Mouse (Mus musculus): ENCODE measurements at regions not wholly inside any gene's neighbourhood (a gene's known extent, or its start where the extent isn't known, plus 50 kb on each side); places are given as distances from the start of the nearest gene placed in this dataset.
A peak's percentile ranks its signal among the peaks of the same experiment; 100 is the strongest.

DNA sequence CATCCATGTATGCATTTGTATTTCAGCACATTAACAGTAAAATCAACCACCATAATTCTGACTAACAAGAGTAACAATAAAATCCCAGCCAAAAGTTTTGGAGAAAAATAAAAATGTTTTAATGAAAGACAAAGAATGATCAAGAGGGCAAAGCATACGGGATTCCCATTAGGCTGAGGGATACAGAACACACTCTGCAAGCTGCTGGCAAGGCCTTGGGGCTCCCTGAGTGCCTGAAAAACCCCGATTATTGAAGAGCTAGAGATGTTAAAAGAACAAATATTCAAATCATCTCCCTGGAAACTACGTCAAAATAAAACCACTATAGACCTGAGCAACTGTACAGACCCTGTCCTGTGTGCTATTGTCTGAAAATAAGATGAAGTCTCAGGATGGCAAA, 433.5 kb upstream of the B3galt2 start:
- 75% methylated on average over 3 of the region's 3 CpGs for WGBS
- no peak overlapping the region for H3K9ac ChIP-seq
- no peaks in the 10 kb centered on the region for H3K27me3 ChIP-seq (replicated peaks)
- H3K9me3 ChIP-seq: no peaks in the 10 kb centered on the region
- no peak overlapping the region for H3K4me2 ChIP-seq (replicated peaks)
- H3K4me1 ChIP-seq: no peaks in the 10 kb centered on the region
- no peak overlapping the region for H3K4me3 ChIP-seq
- ATAC-seq (ENCODE audit: low FRiP score, low read depth): no peak
- H3K27ac ChIP-seq: no peak overlapping the region
- H3K36me3 ChIP-seq: no peaks in the 10 kb centered on the region

DNA sequence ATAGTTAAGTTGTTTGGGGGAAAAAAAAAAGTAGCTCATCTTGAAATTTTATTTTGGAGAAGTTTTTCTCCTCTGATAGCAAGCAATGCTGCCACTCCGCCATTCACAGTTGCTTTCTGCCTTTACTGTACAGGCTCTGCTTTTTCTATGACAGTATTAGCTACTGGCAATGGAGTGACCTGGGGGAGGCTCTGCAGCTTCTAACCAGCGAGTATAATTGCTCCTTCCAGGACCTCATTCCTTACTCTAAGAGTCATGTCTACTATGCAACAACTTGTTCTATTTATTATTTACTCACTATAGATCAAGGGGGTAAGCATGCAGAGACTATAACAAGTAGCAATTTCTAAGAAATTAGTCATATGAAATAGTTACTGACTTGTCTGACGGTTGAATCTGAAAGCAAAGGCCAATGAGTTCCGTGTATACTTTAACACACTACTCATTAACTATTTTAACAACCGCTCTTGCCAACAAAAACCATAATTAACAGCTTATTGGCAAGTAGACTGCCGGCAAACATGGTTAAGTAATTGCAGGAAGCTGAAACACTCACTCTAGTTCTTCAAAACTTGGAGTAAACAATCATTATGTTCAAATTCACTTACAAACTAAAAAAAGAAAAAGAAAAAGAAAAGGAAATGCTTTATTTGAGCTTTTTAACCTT, 432.9 kb upstream of the B3galt2 start:
- Histone ChIP-seq H3K4me2 (replicated peaks) (no peak overlapping the region), H3K27ac (no peak overlapping the region), H3K9me3 (no peaks in the 10 kb centered on the region), H3K36me3 (no peaks in the 10 kb centered on the region), H3K27me3 (replicated peaks) (no peaks in the 10 kb centered on the region), H3K4me1 (no peaks in the 10 kb centered on the region), H3K9ac (no peak overlapping the region), H3K4me3 (no peak overlapping the region)
- WGBS: 84% methylated on average over 6 of the region's 6 CpGs
- ATAC-seq (ENCODE audit: low FRiP score, low read depth): no peak

DNA sequence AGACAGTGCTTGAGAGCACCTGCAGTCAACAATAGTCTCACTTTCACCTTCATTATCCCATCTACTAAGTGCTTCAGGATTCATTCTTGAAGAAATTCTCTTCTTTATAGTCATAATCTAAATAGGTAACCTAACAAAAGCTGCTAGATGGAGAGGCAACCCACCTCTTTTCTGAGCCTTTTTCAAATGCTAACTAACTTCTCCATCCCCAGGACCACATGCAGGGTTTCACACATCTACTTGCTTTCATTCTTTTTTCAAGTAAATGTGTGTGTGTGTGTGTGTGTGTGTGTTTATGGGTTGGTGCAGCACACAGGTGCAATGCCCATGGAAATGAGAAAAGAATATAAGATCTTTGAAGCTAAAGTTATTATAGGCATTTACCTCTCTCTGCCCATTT, 423.1 kb upstream of the B3galt2 start:
- Histone ChIP-seq H3K9ac (no peak overlapping the region), H3K27me3 (replicated peaks) (no peaks in the 10 kb centered on the region), H3K4me3 (no peak overlapping the region), H3K27ac (no peak overlapping the region), H3K4me2 (replicated peaks) (no peak overlapping the region), H3K9me3 (no peaks in the 10 kb centered on the region), H3K4me1 (no peaks in the 10 kb centered on the region), H3K36me3 (no peaks in the 10 kb centered on the region)
- no peak for ATAC-seq (ENCODE audit: low FRiP score, low read depth)

DNA sequence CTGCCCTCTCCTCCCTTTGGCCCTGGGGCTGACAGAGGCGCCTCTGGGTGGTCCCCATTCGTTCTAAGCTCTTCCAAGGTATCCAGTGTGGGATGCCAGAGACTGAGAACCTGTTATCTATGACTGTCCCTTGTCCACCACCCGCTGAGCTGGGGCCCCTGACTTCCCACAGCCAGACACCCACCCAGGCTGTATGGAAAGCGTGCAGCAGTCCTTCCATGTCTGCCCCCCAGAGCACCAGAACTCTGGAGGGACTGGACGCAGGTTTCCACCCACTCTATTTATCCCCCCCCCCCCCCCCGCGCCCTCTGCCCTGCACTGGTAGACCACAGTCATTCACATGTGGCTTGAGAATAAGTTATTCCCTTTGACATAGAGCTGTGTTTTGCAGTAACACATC, 408.5 kb upstream of the B3galt2 start:
- Histone ChIP-seq H3K27ac (no peak overlapping the region), H3K4me2 (replicated peaks) (no peak overlapping the region), H3K27me3 (replicated peaks) (no peaks in the 10 kb centered on the region), H3K9me3 (no peaks in the 10 kb centered on the region), H3K4me1 (no peaks in the 10 kb centered on the region), H3K9ac (no peak overlapping the region), H3K36me3 (no peaks in the 10 kb centered on the region), H3K4me3 (no peak overlapping the region)
- WGBS: 90% methylated on average over 7 of the region's 7 CpGs
- ATAC-seq (ENCODE audit: low FRiP score, low read depth): no peak

DNA sequence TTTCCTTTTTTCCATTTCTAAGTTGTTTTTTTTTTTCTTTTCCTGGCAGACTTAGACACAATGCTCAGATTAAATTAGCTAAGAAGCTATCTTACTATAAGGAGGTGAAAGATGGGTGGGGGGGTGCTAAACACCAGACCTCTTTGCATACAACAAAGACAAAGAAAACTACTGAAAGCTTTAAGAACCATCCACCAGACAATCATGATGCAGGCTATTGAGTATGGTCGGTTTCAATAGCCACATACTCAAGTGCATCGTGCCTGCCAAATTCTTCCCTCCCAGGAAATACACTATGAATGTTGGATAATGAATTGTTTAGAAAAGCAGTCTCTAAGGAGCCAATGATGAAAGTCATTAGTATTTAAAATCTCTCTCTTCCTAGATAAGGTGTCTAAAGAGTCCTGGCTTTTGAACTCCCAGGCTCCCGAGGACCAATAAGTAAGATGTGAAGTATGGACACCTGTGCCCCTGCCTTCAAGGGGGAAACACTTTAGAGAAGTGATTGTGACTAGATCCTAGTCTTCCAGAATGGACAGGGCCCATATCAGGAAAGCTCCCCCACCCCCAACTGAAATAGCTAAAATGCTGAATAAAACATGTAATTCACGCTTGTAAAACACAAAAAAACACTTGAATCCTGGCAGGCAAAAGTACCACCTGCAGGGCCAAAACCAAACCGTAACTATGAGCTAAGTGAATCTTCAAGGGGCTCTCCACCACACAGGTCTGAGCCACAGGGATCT, 381.8 kb upstream of the B3galt2 start:
- no peaks in the 10 kb centered on the region for H3K4me1 ChIP-seq

DNA sequence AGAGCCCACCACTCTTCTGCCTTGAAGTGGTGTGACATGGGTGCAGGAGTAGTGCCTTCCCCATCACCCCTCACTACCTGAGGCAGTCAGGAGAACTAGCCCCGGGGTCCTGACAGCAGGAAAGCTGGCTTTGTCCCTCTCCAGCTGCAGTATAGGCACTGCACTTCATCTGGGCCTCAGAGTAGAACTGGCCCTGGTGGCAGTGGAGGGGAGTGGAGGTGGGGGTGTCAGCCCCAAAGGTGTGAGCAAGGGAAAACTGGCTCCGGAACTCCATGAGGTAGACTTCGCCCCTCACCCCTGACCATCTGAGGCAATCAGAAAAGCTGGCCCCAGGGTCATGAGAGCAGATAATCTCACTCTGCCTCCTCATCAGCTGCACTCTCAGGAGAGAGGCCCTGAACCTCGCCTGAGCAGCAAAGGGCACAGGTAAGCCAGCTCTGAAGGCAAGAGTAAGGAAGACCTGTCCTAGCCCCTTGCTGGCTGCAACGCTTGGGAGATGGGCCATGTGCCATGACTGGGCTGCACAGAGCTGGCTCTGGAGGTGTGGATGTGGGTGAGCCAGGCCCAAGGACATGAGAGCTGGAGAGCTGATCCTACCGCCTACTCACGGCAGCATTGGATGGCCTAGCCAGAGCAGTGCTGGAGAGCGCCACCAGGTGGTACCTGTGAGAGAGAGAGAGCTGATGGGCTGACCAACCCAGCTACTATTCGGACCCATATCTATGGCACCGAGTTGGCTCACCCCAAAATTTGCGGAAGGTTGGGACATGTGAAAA, 377.0 kb upstream of the B3galt2 start:
- Histone ChIP-seq H3K27me3 (replicated peaks) (no peaks in the 10 kb centered on the region), H3K36me3 (no peaks in the 10 kb centered on the region), H3K4me3 (no peak overlapping the region), H3K4me1 (no peaks in the 10 kb centered on the region; the same call in 1 of the 2 replicates), H3K9me3 (no peaks in the 10 kb centered on the region), H3K4me2 (replicated peaks) (no peak overlapping the region), H3K9ac (no peak overlapping the region), H3K27ac (no peak overlapping the region)
- ATAC-seq (ENCODE audit: low FRiP score, low read depth): no peak
- 82% methylated on average over 11 of the region's 11 CpGs for WGBS

More for the DNA sequence above, 381.8 kb upstream of the B3galt2 start:
- Histone ChIP-seq H3K9me3 (no peaks in the 10 kb centered on the region), H3K27ac (no peak overlapping the region), H3K9ac (no peak overlapping the region), H3K27me3 (replicated peaks) (no peaks in the 10 kb centered on the region), H3K4me3 (no peak overlapping the region), H3K36me3 (no peaks in the 10 kb centered on the region), H3K4me2 (replicated peaks) (no peak overlapping the region)
- 75% methylated on average over 5 of the region's 5 CpGs for WGBS
- no peak for ATAC-seq (ENCODE audit: low FRiP score, low read depth)

DNA sequence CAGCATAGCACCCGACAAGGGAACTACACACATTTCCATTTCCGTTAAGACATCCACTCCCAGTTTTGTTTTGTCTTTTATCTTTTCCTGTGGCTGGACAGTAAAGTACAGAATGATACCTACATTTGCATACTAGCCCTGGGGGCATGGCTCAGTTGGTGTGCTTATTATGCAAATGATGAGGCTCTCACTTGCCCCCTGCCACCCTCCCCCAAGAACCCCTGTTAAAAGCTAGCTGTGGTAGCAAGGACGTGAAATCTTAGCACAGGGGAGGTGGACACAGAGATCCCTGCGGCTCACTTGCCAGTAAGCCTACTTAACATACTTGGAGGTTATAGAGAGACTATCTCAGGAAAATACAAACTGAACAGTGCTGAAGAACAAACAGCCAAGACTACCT, 375.2 kb upstream of the B3galt2 start:
- Histone ChIP-seq H3K9me3 (no peaks in the 10 kb centered on the region), H3K4me1 (no peaks in the 10 kb centered on the region; the same call in 1 of the 2 replicates), H3K27me3 (replicated peaks) (no peaks in the 10 kb centered on the region), H3K27ac (no peak overlapping the region), H3K9ac (no peak overlapping the region), H3K4me2 (replicated peaks) (no peak overlapping the region), H3K4me3 (no peak overlapping the region), H3K36me3 (no peaks in the 10 kb centered on the region)
- peak; percentile 49; the same call in 1 of the 2 replicates for ATAC-seq (ENCODE audit: low FRiP score, low read depth)
- WGBS: 69% methylated on average over 4 of the region's 4 CpGs

DNA sequence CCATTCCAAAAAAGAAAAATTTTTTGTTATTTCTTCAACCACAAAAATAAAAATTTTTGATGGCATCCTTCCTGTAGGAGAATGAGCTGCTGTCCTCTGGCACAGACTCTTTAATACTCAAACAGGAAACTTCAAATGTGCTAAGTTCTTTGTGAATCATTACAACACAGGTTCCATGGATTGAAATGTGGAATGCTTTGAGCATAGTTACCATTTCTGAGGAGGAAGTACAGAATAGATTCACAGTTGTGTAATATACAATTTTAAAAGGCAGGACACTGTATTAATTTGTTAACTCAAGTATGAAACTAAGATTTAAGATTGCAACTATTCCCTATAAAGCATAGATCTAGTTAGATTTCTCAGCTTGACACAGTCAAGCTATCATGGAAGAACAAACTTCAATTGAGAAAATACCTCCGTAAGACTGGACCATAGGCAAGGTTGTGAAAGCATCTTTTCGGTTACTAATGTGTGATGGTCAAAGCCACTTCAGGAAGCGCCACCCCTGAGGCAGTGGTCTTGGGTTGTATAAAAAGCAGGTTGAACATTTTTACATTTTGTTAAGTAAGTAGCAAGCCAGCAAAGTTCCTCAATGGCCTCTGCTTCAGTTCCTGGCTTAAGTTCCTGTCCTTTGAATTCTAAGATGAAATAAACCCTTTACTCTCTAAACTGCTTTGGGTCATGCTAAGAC, 354.0 kb upstream of the B3galt2 start:
- 94% methylated on average over 3 of the region's 3 CpGs for WGBS
- H3K9ac ChIP-seq: no peak overlapping the region

DNA sequence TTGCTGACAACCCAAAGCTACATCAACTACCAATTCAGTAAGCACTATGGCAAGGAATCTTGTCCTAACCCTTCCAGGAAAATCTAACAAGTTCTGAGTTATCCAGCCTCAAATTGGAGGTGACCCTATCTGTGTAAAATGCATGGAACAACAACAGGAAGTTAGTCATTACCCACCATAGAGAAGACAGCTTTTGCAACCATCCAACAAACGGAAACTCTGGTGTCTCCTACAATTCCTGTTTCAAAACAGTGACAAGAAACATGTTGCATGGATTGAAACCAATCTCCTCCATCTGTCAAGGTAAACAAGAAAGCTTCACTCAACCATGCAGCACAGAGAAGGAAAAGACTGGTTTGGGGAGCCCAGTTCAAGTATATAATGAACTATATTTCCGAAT, 353.0 kb upstream of the B3galt2 start:
- 87% methylated on average over 2 of the region's 2 CpGs for WGBS
- Histone ChIP-seq H3K27ac (no peak overlapping the region), H3K4me2 (replicated peaks) (no peak overlapping the region), H3K4me3 (no peak overlapping the region), H3K27me3 (replicated peaks) (no peaks in the 10 kb centered on the region), H3K9ac (no peak overlapping the region), H3K36me3 (no peaks in the 10 kb centered on the region), H3K9me3 (no peaks in the 10 kb centered on the region), H3K4me1 (no peaks in the 10 kb centered on the region)
- ATAC-seq (ENCODE audit: low FRiP score, low read depth): no peak

More for the DNA sequence above, 354.0 kb upstream of the B3galt2 start:
- no peaks in the 10 kb centered on the region for H3K4me1 ChIP-seq
- no peaks in the 10 kb centered on the region for H3K36me3 ChIP-seq
- no peak overlapping the region for H3K4me2 ChIP-seq (replicated peaks)
- no peak for ATAC-seq (ENCODE audit: low FRiP score, low read depth)
- H3K27me3 ChIP-seq (replicated peaks): no peaks in the 10 kb centered on the region
- H3K27ac ChIP-seq: no peak overlapping the region
- no peak overlapping the region for H3K4me3 ChIP-seq
- H3K9me3 ChIP-seq: no peaks in the 10 kb centered on the region

DNA sequence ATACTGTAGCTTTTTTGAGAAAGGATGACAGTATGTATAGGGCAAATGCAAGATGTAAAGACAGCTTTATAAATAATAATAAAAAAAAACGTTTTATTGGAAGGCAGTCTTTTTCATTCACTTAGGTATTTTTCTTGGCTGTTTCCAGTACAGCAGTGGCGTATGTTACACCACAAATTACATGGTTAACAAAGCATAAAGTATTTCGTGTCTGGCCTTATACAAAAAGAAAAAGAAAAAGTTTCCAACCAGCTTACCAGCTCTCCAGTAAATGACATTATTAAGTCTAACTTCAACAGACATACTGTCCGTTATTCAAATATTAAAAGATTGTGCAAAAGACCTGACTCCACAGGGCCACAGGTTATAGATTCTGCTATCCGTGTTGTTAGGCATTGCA, 343.9 kb upstream of the B3galt2 start:
- ATAC-seq (ENCODE audit: low FRiP score, low read depth): no peak
- H3K4me2 ChIP-seq (replicated peaks): no peak overlapping the region
- no peaks in the 10 kb centered on the region for H3K27me3 ChIP-seq (replicated peaks)
- no peaks in the 10 kb centered on the region for H3K9me3 ChIP-seq
- H3K9ac ChIP-seq: no peak overlapping the region
- H3K36me3 ChIP-seq: no peaks in the 10 kb centered on the region
- H3K27ac ChIP-seq: no peak overlapping the region
- no peaks in the 10 kb centered on the region for H3K4me1 ChIP-seq
- no peak overlapping the region for H3K4me3 ChIP-seq
- WGBS: 78% methylated on average over 5 of the region's 5 CpGs

DNA sequence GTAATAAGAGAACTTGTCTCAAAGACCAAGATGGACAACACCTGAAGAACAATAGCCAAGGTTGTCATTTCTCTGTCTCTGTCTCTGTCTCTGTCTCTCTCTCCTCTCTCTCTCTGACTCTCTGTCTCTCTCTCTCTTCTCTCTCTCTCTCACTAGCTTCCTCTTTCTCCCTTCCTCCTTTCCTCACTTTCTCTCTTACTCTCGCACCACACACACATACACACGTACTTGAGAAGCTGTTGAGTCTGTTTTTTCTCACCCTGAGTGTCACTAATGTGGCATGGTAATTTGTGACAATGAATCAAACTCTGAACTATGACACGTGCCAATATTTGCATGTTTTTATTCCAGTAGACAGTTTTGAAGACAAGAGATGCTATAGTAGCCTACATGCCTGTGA, 333.1 kb upstream of the B3galt2 start:
- Histone ChIP-seq H3K9ac (no peak overlapping the region), H3K4me2 (replicated peaks) (no peak overlapping the region), H3K27me3 (replicated peaks) (no peaks in the 10 kb centered on the region), H3K4me3 (no peak overlapping the region), H3K36me3 (no peaks in the 10 kb centered on the region), H3K4me1 (no peaks in the 10 kb centered on the region), H3K9me3 (no peaks in the 10 kb centered on the region), H3K27ac (no peak overlapping the region)
- no peak for ATAC-seq (ENCODE audit: low FRiP score, low read depth)
- 75% methylated on average over 3 of the region's 3 CpGs for WGBS

DNA sequence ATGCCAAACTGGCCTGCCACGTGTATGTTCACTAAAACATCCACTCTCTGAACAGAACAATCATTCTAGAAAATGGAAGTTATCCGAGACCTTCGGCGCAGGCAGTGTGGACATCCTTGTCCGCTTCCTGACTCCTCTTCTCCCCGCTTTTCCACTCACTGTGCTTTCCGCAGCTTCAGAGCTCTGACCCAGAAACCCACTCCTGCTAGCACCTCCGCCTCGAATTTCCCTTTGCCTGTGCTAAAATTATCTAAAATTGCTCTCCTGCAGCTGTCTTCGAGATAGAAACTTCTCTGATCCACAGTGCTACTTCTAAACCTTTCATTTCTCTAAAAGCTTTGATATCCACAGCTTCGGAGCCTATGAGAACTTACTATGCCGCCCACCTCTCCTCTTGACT, 322.1 kb upstream of the B3galt2 start:
- no peak overlapping the region for H3K4me3 ChIP-seq
- no peaks in the 10 kb centered on the region for H3K36me3 ChIP-seq
- no peaks in the 10 kb centered on the region for H3K27me3 ChIP-seq (replicated peaks)
- no peak overlapping the region for H3K9ac ChIP-seq
- H3K9me3 ChIP-seq: no peaks in the 10 kb centered on the region
- no peak for ATAC-seq (ENCODE audit: low FRiP score, low read depth)
- no peak overlapping the region for H3K4me2 ChIP-seq (replicated peaks)
- H3K4me1 ChIP-seq: no peaks in the 10 kb centered on the region
- H3K27ac ChIP-seq: no peak overlapping the region
- WGBS: 91% methylated on average over 12 of the region's 12 CpGs
